Mouse (Mus musculus) liver, embryonic 14.5 days (tissue): Measurements from ENCODE around the gene Hmg20b. TPM values are rescaled to one million over a fixed set of nuclear protein-coding genes. Genes with fewer than 3 reads are reported as not detected.
A peak's percentile ranks its signal among the peaks of the same experiment; 100 is the strongest.

Source experiments
- ATAC-seq: fragments of 200-750 bp; cut with Nextera tagmentation; 2 replicates; pipeline ENCODE4 v1.8.0; 2017; ENCODE audit warnings: moderate number of reproducible peaks, mild to moderate bottlenecking, moderate library complexity; ENCODE audit not compliant: insufficient read depth
- DNase-seq, 3 experiments: peaks; one replicate each; pipeline ENCODE4 v3.0.0-alpha.2; 2012 to 2013; ENCODE audit warnings: low read depth in 3 of 3, low spot score in 3 of 3
- H3K27ac ChIP-seq: fragments of 300-500 bp; sonication (generic); 2 replicates; pipeline ENCODE4 v1.5.1; 2014; ENCODE audit warnings: moderate library complexity, mild to moderate bottlenecking, control low read depth, inconsistent platforms
- H3K27me3 ChIP-seq: fragments of 300-500 bp; sonication (generic); 2 replicates; pipeline ENCODE4 v1.6.1; 2014; ENCODE audit warnings: mild to moderate bottlenecking, low read length, moderate library complexity; ENCODE audit not compliant: control insufficient read depth, insufficient read depth
- H3K36me3 ChIP-seq: fragments of 300-500 bp; sonication (generic); replicated peaks from 2 replicates; pipeline ENCODE4 v1.6.1; 2014; ENCODE audit warnings: low read depth; ENCODE audit not compliant: control insufficient read depth, insufficient read depth
- H3K4me1 ChIP-seq, 2 experiments: fragments of 200-500 bp in 1 of 2; fragments of 300-500 bp in 1 of 2; sonication (generic) in 1 of 2; replicated peaks; 2 replicates each; pipeline ENCODE4 v1.6.1; 2012 to 2014; ENCODE audit warnings: antibody characterized with exemption in 1 of 2, inconsistent platforms in 1 of 2, low read length in 1 of 2; ENCODE audit not compliant: control insufficient read depth in 2 of 2, insufficient read depth in 2 of 2
- H3K4me2 ChIP-seq: fragments of 300-500 bp; sonication (generic); 2 replicates; pipeline ENCODE4 v1.6.1; 2014; ENCODE audit warnings: low read depth, mild to moderate bottlenecking, control low read depth, moderate library complexity
- H3K4me3 ChIP-seq, 2 experiments: fragments of 200-500 bp in 1 of 2; fragments of 300-500 bp in 1 of 2; sonication (generic) in 1 of 2; 2 replicates each; pipeline ENCODE4 v1.5.1; 2012 to 2014; ENCODE audit warnings: low read depth in 2 of 2, low read length in 2 of 2, mild to moderate bottlenecking in 2 of 2, control low read depth in 1 of 2, inconsistent platforms in 1 of 2, moderate library complexity in 1 of 2; ENCODE audit not compliant: insufficient read depth in 1 of 2
- H3K9ac ChIP-seq: fragments of 300-500 bp; sonication (generic); replicated peaks from 2 replicates; pipeline ENCODE4 v1.6.1; 2014; ENCODE audit warnings: mild to moderate bottlenecking, control low read depth, moderate library complexity
- H3K9me3 ChIP-seq: fragments of 300-500 bp; sonication (generic); 2 replicates; pipeline ENCODE4 v1.6.1; 2016; ENCODE audit warnings: low read length, mixed read lengths; ENCODE audit not compliant: control insufficient read depth
- CTCF ChIP-seq: IDR thresholded peaks from 2 replicates; pipeline ENCODE4 v1.5.1; 2016; ENCODE audit warnings: antibody characterized with exemption, low read depth, control low read depth
- EP300 ChIP-seq: IDR thresholded peaks from 2 replicates; pipeline ENCODE4 v1.6.1; 2016; ENCODE audit warnings: antibody characterized with exemption, low read depth
- WGBS: fragments of 180-500 bp; shearing (Covaris S2); extraction: QIAGEN DNeasy Blood & Tissue Kit; methylation state at CpG from one replicate; pipeline ENCODE4 v1.1.7; 2014; ENCODE audit not compliant: insufficient replicate concordance; 5-methylcytosine and 5-hydroxymethylcytosine counted together
- polyA plus RNA-seq, 2 experiments: library from polyadenylated mRNA; depleted of rRNA in 1 of 2; stranded (reverse) in 1 of 2; unstranded in 1 of 2; fragments of >200 nt; fragmentation: Nextera tagmentation in 1 of 2; extraction: Ambion mirVana in 1 of 2; gene quantifications; 2 replicates each; pipeline versions ENCODE4 v1.2.1 to v1.2.3; 2012 to 2014

The Hmg20b gene
- polyA plus RNA-seq, 2 experiments, result 20.3 to 24.9 TPM

DNA sequence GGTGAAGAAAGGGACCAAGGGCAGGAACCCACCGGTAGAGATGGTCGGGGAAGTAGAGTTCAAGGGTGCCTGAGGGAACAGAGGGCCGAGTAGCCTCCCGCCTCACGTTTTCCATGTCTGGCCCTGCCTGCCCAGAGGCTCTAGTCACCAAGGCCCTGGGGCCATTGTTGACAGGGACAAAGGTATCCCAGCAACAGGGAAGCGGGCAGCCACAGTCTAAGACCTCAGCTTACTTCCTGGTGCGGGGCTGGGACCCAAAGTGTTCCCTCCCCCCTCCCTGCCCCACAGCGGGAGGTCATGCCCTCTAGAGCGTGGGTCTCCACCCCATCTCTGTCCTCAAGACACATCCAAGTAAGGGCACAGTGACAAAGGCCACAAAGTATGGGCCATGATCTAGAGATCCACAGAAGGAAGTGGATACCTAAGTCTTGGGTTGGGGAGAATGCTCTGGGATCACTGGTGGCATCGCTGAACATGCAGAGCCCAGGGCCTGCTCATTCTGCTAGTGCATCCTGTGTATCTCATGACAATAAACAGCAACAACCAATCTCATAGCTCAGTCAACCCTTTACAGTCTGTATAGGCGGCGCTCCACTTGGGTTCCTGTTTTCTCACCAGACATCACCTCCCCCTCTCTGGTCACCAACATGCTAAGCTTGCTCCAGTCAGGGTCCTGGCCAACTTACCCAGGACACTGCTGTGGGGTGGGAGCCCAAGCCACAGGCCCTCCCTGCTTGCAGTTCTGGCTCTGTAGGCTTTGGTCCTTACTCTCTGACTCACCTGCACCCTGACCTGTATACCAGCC lies 15.6 kb upstream of the Hmg20b start, which contains the start of gene 4930404N11Rik:
4930404N11Rik (minus strand) TSS at position 145 of the 805 bp plus-strand sequence.
- 28% methylated on average over 12 of the region's 12 CpGs for WGBS
- Histone ChIP-seq H3K9ac (no peak within 1 kb of the TSS), H3K4me1 (peaks cover 35 to 46% of the 10 kb centered on the region in 2 experiments), H3K4me3 (no peak within 1 kb of the TSS), H3K27me3 (no peaks in the 10 kb centered on the region), H3K36me3 (peaks cover 70% of the 10 kb centered on the region), H3K9me3 (no peaks in the 10 kb centered on the region), H3K4me2 (peak within 1 kb of the TSS; percentile 82; the same call in 1 of the 2 replicates), H3K27ac (peak within 1 kb of the TSS; percentile 45)
- DNase-seq (no peak), ATAC-seq (no peak; the same call in 1 of the 2 replicates)
- TF ChIP-seq EP300, result no peak; the same call in 1 of the 2 replicates
- peak; percentile 2; the same call in 1 of the 2 replicates for TF ChIP-seq CTCF

DNA sequence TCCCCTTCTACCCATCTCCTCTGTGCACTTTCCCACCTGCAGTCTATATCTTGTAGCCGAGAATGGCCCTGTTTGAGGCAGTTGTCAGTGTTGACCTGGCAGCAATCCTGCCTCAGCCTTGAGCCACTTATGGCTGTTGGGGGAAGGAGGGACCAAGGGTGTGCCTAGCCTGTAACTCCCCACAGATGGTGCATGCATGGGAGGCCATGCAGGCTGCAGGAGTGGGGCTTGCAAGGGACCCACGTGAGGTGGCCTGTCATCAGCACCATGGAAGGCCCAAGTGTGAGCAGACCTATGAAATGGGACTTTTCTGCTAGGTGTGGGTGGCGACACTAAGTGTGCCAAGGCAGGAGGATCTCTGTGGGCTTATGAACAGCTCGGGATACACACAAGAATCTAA lies 14.8 kb upstream of the Hmg20b start:
- peaks cover 64% of the 10 kb centered on the region for H3K36me3 ChIP-seq
- WGBS, result 48% methylated on average over 4 of the region's 4 CpGs
- no peak overlapping the region for H3K9ac ChIP-seq
- TF ChIP-seq CTCF (no peak), EP300 (no peak)
- no peak for ATAC-seq
- H3K4me3 ChIP-seq, result no peak overlapping the region
- no peak for DNase-seq
- H3K27me3 ChIP-seq, result no peaks in the 10 kb centered on the region
- no peak overlapping the region for H3K4me2 ChIP-seq
- H3K9me3 ChIP-seq, result no peaks in the 10 kb centered on the region
- peaks cover 43 to 49% of the 10 kb centered on the region in 2 experiments for H3K4me1 ChIP-seq
- peak overlapping the region; percentile 45 for H3K27ac ChIP-seq

DNA sequence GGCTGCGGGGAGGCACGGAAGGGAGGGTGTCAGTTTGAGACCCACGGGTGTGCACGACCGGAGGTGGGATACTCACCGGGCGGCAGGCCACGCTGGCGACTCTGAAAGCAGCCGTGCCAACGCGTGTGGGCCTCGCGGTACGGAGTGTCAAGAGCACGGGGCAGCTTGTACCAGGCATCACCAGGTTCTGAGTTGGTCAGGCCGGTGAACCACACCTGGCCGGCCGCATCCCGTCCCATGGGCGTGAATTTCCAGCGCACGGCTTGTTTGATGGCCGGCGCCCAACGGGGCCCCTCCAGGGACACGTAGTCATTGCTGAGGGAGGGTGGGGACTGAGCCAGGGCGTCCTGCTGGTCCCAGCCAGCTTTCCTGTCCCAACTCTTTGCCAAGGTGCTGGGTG lies 14.4 kb upstream of the Hmg20b start:
- H3K4me2 ChIP-seq, result peak overlapping the region; percentile 82; the same call in 1 of the 2 replicates
- H3K9ac ChIP-seq, result no peak overlapping the region
- no peaks in the 10 kb centered on the region for H3K27me3 ChIP-seq
- peaks cover 46 to 49% of the 10 kb centered on the region in 2 experiments for H3K4me1 ChIP-seq
- H3K9me3 ChIP-seq, result no peaks in the 10 kb centered on the region
- TF ChIP-seq CTCF (no peak), EP300 (no peak)
- no peak for ATAC-seq
- H3K4me3 ChIP-seq, result no peak overlapping the region
- peak overlapping the region; percentile 45 for H3K27ac ChIP-seq
- no peak for DNase-seq
- 50% methylated on average over 28 of the region's 28 CpGs for WGBS
- H3K36me3 ChIP-seq, result peaks cover 60% of the 10 kb centered on the region

- DNase-seq, result no peak
- Histone ChIP-seq H3K4me1 (peaks cover 55% of the 10 kb centered on the region in 2 experiments), H3K9me3 (no peaks in the 10 kb centered on the region), H3K36me3 (peaks cover 50% of the 10 kb centered on the region), H3K27ac (peak overlapping the region; percentile 86), H3K4me2 (peak overlapping the region; percentile 82), H3K9ac (peak overlapping the region; percentile 71), H3K4me3 (peak overlapping the region in 1 of 2 experiments; percentile 18; a peak in 2 of 4 replicates), H3K27me3 (no peaks in the 10 kb centered on the region)
- no peak for TF ChIP-seq CTCF
- no peak for TF ChIP-seq EP300
- WGBS, result 60% methylated on average over 54 of the region's 54 CpGs
- 0 out of 2 replicates have a peak, but pooled peaks have one; percentile 9 for ATAC-seq
These were observed 13.4 kb upstream of the Hmg20b start for GRCm38 (mm10) chr10:81363436-81364346.
